ENCODE assay signal across 8 mouse cellular contexts in genomic region chrX:77795858-77796174, GRCm38 (mm10). TPM values are rescaled to one million over a fixed set of nuclear protein-coding genes. Genes with fewer than 3 reads are reported as not detected.
DNase-seq lines count a peak whose midpoint lies in the region; ATAC-seq and TF ChIP-seq lines count a peak whose summit lies in the region.

No protein-coding gene starts in this region.

- H3K36me3 ChIP-seq in embryonic facial prominence, embryonic 13.5 days = no peaks in the 10 kb centered on the region
- H3K36me3 ChIP-seq in kidney, embryonic 14.5 days (ENCODE audit: control insufficient read depth, insufficient read depth, low read length) = no peaks in the 10 kb centered on the region
- H3K36me3 ChIP-seq in limb, embryonic 15.5 days = no peaks in the 10 kb centered on the region
- no peaks in the 10 kb centered on the region for H3K36me3 ChIP-seq in midbrain, postnatal 0 days (ENCODE audit: insufficient read depth, low read length)

- H3K4me1 ChIP-seq in embryonic facial prominence, embryonic 13.5 days = peaks cover 3% of the 10 kb centered on the region; the same call in 1 of the 2 replicates
- no peaks in the 10 kb centered on the region for H3K4me1 ChIP-seq in kidney, embryonic 14.5 days (ENCODE audit: control insufficient read depth, insufficient read depth, low read length)
- no peaks in the 10 kb centered on the region; the same call in 1 of the 2 replicates for H3K4me1 ChIP-seq in limb, embryonic 15.5 days
- no peaks in the 10 kb centered on the region for H3K4me1 ChIP-seq in midbrain, postnatal 0 days (ENCODE audit: insufficient read depth, low read length)

- WGBS in embryonic facial prominence, embryonic 13.5 days = 19% methylated on average over 23 of the region's 30 CpGs
- 22% methylated on average over 6 of the region's 30 CpGs for WGBS in kidney, embryonic 14.5 days
- WGBS in limb, embryonic 15.5 days = 23% methylated on average over 29 of the region's 30 CpGs
- 27% methylated on average over 26 of the region's 30 CpGs for WGBS in midbrain, postnatal 0 days

- peak overlapping the region; percentile 71 for H3K27ac ChIP-seq in embryonic facial prominence, embryonic 13.5 days
- peak overlapping the region; percentile 83; the same call in 1 of the 2 replicates for H3K27ac ChIP-seq in kidney, embryonic 14.5 days (ENCODE audit: low read depth, low read length)
- peak overlapping the region; percentile 74 for H3K27ac ChIP-seq in limb, embryonic 15.5 days
- peak overlapping the region; percentile 68 for H3K27ac ChIP-seq in midbrain, postnatal 0 days (ENCODE audit: low read depth, low read length)

- peak overlapping the region; percentile 62 for H3K4me2 ChIP-seq in embryonic facial prominence, embryonic 13.5 days
- H3K4me2 ChIP-seq in kidney, embryonic 14.5 days (replicated peaks; ENCODE audit: low read depth, low read length) = peak overlapping the region; percentile 56; the same call in 1 of the 2 replicates
- H3K4me2 ChIP-seq in limb, embryonic 15.5 days = peak overlapping the region; percentile 52
- H3K4me2 ChIP-seq in midbrain, postnatal 0 days (ENCODE audit: low read depth, low read length, poor library complexity, severe bottlenecking) = peak overlapping the region; percentile 60

- H3K9me3 ChIP-seq in embryonic facial prominence, embryonic 13.5 days = no peaks in the 10 kb centered on the region
- H3K9me3 ChIP-seq in kidney, embryonic 14.5 days (ENCODE audit: control insufficient read depth, low read length) = no peaks in the 10 kb centered on the region
- H3K9me3 ChIP-seq in limb, embryonic 15.5 days = no peaks in the 10 kb centered on the region
- no peaks in the 10 kb centered on the region for H3K9me3 ChIP-seq in midbrain, postnatal 0 days (ENCODE audit: low read length)

- H3K27me3 ChIP-seq in embryonic facial prominence, embryonic 13.5 days = no peaks in the 10 kb centered on the region
- no peaks in the 10 kb centered on the region for H3K27me3 ChIP-seq in kidney, embryonic 14.5 days (ENCODE audit: control insufficient read depth, insufficient read depth, low read length)
- no peaks in the 10 kb centered on the region for H3K27me3 ChIP-seq in limb, embryonic 15.5 days
- no peaks in the 10 kb centered on the region for H3K27me3 ChIP-seq in midbrain, postnatal 0 days (ENCODE audit: insufficient read depth, low read length)

- H3K9ac ChIP-seq in embryonic facial prominence, embryonic 13.5 days = peak overlapping the region; percentile 74
- peak overlapping the region; percentile 64; the same call in 1 of the 2 replicates for H3K9ac ChIP-seq in kidney, embryonic 14.5 days (ENCODE audit: low read depth, low read length)
- peak overlapping the region; percentile 15 for H3K9ac ChIP-seq in limb, embryonic 15.5 days
- peak overlapping the region; percentile 68 for H3K9ac ChIP-seq in midbrain, postnatal 0 days (replicated peaks; ENCODE audit: low read length, poor library complexity, severe bottlenecking)

- peak; percentile 89 for DNase-seq in 416B (ENCODE audit: low read depth)
- DNase-seq in adrenal gland, postnatal 36 days = peak; percentile 92
- peak; percentile 91 for DNase-seq in heart, adult 9 months (ENCODE audit: low spot score in 2 of 2)
- DNase-seq in midbrain, postnatal 0 days (ENCODE audit: low spot score) = peak; percentile 90
- peak; percentile 62 to 85 for DNase-seq in spleen, postnatal 10 days (ENCODE audit: low spot score in 2 of 2)

- peak; percentile 93 for ATAC-seq in embryonic facial prominence, embryonic 13.5 days (ENCODE audit: insufficient number of reproducible peaks, insufficient read depth, low FRiP score, low TSS enrichment, low read depth)
- ATAC-seq in kidney, embryonic 14.5 days (ENCODE audit: low FRiP score, low TSS enrichment) = peak; percentile 97
- peak; percentile 93 for ATAC-seq in limb, embryonic 15.5 days (ENCODE audit: insufficient number of reproducible peaks, low FRiP score, low TSS enrichment, low read depth)
- ATAC-seq in midbrain, postnatal 0 days (ENCODE audit: low FRiP score) = peak; percentile 95

- TF ChIP-seq CTCF in midbrain, postnatal 0 days (IDR thresholded peaks at IDR 0.05) = no peak

- H3K4me3 ChIP-seq in embryonic facial prominence, embryonic 13.5 days = peak overlapping the region; percentile 59
- H3K4me3 ChIP-seq in kidney, embryonic 14.5 days (ENCODE audit: low read length) = peak overlapping the region; percentile 56
- H3K4me3 ChIP-seq in limb, embryonic 15.5 days = peak overlapping the region; percentile 60
- H3K4me3 ChIP-seq in midbrain, postnatal 0 days (ENCODE audit: low read depth, low read length) = peak overlapping the region; percentile 60

RNA-seq across cellular contexts. Expression of gene Prkx, which starts 0.3 kb away (rescaled TPM):
- total RNA-seq in adrenal gland, postnatal 36 days (2021) = 10 to 100 TPM; 15.3 to 19.0 TPM
- 15.0 and 15.5 TPM in 2 replicates for polyA plus RNA-seq in embryonic facial prominence, embryonic 13.5 days (2015; fragmentation: Nextera tagmentation; extraction: Ambion mirVana)
- 12.6 and 16.7 TPM in 2 replicates for polyA plus RNA-seq in kidney, embryonic 14.5 days (2014; fragmentation: Nextera tagmentation; extraction: Ambion mirVana)
- 14.1 and 14.9 TPM in 2 replicates for polyA plus RNA-seq in limb, embryonic 15.5 days (2015; fragmentation: Nextera tagmentation; extraction: Ambion mirVana)
- 23.0 and 23.1 TPM in 2 replicates for total RNA-seq in midbrain, postnatal 0 days (2014; rRNA removed)
- 14.6 and 16.0 TPM in 2 replicates for polyA plus RNA-seq in midbrain, postnatal 0 days (2015; fragmentation: Nextera tagmentation; extraction: Ambion mirVana)

RNA-seq across cellular contexts. Expression of gene Pbsn, which starts 57.6 kb away (rescaled TPM):
- not detected for total RNA-seq in adrenal gland, postnatal 36 days (2021)
- polyA plus RNA-seq in embryonic facial prominence, embryonic 13.5 days (2015; fragmentation: Nextera tagmentation; extraction: Ambion mirVana) = not detected in 2 replicates
- not detected in 2 replicates for polyA plus RNA-seq in kidney, embryonic 14.5 days (2014; fragmentation: Nextera tagmentation; extraction: Ambion mirVana)
- not detected in 2 replicates for polyA plus RNA-seq in limb, embryonic 15.5 days (2015; fragmentation: Nextera tagmentation; extraction: Ambion mirVana)
- not detected in 2 replicates for total RNA-seq in midbrain, postnatal 0 days (2014; rRNA removed)
- not detected in 2 replicates for polyA plus RNA-seq in midbrain, postnatal 0 days (2015; fragmentation: Nextera tagmentation; extraction: Ambion mirVana)

Comparison
In these comparisons a context has a peak if more than half of its experiments do, and no peak if none do; other contexts are left out.
1. Peak in every context shown above with its lines: DNase-seq, ATAC-seq, H3K4me3 ChIP-seq and H3K27ac ChIP-seq.
2. H3K9ac ChIP-seq: peak in every context shown above with its lines; median percentile 74 in embryonic facial prominence, embryonic 13.5 days; 68 in midbrain, postnatal 0 days; 64 in kidney, embryonic 14.5 days; 15 in limb, embryonic 15.5 days.